Mouse (Mus musculus): ENCODE data around the gene Cdh26.

- TF ChIP-seq CTCF (IDR thresholded peaks at IDR 0.05; ENCODE audit: borderline replicate concordance, control insufficient read depth, extremely low read depth, insufficient read depth, low read length, poor library complexity), result no peak
- TF ChIP-seq POLR2A (IDR thresholded peaks at IDR 0.05; ENCODE audit: control insufficient read depth, extremely low read depth, insufficient read depth, low read length, poor library complexity), result no peak
Measured at GRCm38 (mm10) chr2:178520216-178520615, 89.9 kb downstream of the Cdh26 start.

Measured in thymus, adult 2 months (tissue).